Mouse (Mus musculus) G1E-ER4 (cell line): Measurements from ENCODE around the gene Rfx2. TPM values are rescaled to one million over a fixed set of nuclear protein-coding genes. Genes with fewer than 3 reads are reported as not detected.
A peak's percentile ranks its signal among the peaks of the same experiment; 100 is the strongest.

Experiments used
- GATA1 ChIP-seq: IDR thresholded peaks from one replicate; pipeline ENCODE4 v1.8.0; 2012; ENCODE audit warnings: low read length, inconsistent platforms
- polyA plus RNA-seq: library from polyadenylated mRNA; stranded (reverse); fragments of >175 nt; gene quantifications from 2 replicates; pipeline ENCODE4 v1.2.3, GENCODE M21; 2012

Rfx2 gene
- polyA plus RNA-seq, 1 experiment: 31.2 TPM

DNA sequence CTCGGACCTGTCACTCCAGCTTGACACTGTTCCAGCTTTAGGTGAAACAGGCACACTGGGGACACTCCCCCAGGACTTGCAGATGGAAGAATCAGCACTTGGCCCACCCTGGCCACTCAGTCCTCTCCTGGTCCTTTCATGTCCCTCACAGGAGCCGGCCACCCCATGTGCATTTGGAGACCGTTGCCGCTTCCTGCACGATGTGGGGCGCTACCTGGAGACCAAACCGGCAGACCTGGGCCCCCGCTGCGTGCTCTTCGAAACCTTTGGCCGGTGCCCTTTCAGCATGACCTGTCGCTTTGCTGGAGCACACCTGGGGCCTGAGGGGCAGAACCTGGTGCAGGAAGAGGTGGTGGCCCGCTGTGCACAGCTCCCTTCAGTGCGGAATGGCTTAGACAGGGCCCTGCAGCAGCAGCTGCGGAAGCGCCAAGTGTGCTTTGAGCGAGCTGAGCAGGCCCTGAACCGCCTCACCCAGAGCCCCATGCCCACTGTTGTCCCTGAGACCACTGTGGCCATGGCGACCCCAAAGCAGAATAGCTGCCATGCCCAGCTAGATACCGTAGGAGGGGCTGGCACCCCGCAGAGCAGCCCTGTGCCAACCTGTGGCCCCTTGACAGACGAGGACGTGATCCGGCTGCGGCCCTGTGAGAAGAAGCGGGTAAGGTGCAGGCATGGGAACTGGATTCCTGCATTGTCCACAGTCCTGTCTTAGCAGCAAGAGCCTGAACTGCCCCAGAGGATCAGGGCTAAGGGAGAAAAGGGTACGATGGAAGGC is 64.0 kb downstream of the Rfx2 start:
- TF ChIP-seq GATA1: no peak

DNA sequence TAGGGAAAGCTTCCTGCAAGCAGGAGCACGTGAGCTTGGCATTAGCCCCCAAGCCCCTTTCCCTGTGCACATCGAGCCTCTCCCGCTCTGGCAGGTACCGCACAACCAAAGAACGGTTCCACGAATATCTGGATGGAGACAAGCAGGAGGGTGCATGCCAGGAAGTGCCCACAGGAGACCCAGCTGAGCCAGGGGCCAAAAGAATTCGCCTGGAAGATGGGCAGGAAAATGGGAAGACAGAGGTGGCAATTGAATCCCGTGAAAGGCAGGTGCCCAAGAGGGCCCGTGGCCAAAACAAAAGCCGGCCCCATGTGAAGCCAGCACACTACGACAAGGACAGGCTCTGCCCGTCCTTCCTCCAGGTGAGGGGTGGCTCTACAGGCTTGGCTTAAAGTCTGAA is 65.4 kb downstream of the Rfx2 start:
- TF ChIP-seq GATA1: no peak

DNA sequence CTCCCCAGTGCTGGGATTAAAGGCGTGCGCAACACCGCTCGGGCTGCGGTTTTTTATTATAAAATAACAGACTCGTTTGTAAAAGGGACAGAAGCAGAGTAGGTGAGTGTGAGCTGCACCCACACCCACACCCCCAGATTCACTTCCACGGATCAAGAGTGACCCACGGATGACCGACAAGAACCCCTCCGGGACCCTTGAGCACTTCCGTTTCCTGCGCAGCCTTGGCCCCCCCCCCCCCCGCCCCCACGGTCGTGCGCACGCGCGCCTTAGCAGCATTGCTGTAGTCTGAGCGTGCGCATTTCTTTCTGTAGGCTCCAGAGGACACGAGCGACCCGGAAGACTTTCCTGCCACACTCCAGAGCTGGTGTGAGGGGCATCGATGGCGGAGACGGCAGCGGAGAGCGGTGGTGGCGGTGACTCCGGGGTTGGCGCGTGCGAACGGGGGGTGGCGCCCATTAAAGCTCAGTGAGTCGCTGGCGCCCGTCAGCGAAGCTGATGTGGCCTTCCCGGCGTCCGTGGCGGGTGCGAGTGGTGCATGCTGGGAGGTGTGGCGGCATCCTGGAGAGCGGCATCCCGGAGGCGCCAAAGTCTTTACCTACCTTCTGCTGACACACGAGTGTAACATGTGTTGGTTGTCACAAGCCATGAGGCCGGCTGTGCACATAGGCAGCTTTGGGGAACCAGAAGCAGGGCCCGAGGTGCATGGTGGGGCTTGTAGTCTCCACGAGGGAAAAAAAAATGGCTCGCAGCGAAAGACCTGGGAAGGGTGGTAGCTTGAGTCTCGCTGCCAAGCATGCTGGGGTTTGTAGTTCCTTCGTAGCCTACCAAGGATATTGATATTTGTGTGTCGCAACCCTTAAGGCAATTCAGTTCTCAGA is 66.1 kb downstream of the Rfx2 start, which contains the start of gene Dus3l:
Gene Dus3l (plus strand): TSS at position 284 of the 881 bp plus-strand sequence.
- TF ChIP-seq GATA1: no peak

DNA sequence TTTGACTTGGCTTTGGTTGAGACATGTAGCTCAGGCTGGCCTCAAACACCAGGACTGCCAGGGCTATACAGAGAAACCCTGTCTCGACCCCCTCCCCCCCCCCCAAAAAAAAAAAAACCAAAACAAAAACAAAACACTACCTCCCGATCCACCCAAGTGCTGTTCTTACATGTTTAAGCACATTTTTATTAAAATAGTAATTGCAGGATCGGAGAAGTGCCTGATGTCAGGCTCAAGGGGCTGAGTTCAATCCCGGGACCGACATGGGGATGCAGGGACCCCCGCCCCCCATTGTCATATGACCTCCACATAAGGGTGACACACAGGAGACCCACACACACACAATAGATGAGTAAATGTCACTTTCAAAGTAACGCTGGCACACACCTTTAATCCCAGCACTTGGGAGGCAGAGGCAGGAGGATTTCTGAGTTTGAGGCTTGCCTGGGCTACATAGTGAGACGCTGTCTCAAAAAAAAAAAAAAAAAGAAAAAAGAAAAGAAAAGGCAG is 67.0 kb downstream of the Rfx2 start:
- TF ChIP-seq GATA1: no peak

DNA sequence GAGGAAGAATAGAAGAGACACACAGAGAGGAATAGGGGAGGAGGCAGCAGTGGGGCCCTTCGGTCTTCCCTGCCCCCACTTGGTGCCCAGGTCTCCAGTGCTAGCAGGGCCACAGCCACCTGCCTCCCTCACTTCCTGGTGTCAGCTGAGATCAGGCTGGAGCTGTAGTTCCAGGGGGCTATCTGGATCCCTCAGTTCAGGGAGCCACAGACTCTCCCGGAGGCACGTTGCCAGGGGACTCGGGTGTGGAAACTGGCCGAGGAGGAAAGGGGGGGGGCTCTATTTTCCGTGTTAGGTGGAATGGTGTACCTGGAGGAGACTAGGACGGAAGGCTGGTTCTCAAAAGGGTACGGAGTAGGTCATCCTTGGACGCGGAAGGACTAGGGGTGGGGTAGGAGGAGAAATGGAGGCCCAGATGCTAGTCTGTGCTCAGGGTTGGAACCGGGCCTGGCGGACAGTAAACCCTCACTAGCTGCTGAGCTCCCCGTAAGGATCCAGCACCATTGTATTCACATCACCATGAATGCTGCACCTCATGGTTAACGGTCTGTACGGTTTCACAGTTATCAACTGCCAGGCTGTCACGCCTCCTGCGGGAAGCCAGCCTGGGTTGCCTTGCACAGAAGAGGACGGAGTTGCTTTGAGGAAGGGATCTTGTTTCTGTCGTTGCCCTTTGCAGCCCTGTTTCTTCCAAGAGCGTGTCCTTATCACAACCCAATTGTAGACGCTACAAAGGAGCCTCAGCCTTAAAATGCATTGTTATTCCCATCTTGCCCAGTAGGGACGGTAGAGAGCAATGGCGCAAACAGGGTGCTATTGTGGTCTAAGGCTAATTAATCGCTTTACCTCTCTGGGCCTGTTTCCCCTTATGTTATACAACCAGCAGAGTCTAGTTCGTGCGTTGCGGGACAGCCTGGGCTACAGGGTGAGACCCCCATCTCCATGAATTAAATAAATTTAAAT is 67.8 kb downstream of the Rfx2 start:
- no peak for TF ChIP-seq GATA1

DNA sequence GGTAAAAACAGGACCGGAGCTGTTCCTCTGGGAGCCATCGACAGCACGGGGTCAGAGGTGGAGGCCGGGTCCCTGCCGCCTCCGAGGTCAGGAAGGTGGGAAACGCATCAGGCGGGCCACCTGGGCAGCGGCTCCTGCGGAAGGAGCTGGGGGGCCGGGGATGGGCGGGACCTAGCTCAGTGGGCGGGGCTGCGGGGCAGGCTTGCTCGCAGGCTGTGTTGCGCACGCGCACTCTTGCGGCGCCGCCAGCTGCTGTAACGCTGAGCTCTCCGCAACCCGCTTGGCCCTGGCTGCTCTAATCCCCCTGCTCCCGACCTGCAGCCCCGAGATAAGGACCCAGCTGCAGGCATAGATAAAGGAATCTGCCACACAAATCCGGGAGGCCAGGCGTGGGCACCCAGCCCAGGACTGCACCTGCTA is 68.8 kb downstream of the Rfx2 start:
- peak; percentile 59 for TF ChIP-seq GATA1

DNA sequence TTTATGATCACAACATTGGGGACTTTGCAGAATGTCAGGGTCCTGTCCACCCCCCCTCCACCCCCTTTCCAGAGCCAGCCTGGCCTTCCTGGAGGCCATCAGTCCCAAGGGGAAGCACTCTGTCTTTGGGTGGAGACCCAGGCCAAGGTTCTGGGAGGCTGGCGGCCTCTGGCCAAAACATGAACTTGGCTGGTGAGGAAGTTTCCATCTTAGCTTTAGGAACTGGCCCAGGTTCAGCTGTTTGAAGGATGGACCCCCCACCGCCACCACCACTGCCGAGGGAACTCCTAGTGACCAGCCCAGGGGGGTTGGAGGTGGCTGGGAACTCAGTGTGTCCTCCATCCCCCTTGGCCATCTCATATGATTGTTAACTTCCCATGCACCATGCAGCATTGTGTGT is 69.7 kb downstream of the Rfx2 start:
- no peak for TF ChIP-seq GATA1

DNA sequence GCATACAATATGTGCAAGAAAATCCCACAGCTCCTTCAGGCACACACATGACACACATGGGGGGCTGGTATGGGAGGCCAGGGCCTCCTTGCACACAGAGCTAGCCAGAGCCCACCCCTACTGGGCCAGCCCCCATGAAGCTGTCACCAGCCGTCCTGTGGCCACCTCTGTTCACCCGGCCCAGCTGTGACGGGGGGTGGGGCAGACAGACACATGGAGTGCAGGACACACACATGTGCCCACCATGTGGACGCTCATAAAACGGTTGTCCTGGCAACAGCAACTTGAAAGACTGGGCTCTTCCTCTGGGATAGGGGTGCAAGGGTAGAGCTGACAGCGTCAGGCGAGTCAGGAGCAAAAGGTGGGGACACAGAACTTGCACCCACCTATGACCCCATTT is 71.6 kb downstream of the Rfx2 start:
- no peak for TF ChIP-seq GATA1

DNA sequence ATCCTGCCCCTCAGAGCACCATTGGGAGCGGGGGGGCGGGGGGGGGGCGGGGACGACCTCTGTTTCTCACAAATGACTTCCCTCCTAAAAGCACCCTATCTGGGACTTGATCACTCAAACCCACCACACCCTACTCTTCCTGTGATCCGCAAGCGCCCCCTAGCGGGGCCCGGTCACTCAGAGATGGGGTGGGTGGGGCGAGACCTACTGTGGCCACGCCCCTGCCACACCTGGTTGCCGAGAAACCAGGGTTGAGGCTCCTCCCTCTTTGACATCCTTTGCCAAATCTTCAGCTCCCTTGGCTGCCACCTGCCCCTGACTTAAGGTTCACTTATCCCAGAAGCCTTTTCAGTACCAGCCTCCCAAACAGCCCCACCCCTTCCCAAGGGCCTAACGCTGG is 72.7 kb downstream of the Rfx2 start:
- TF ChIP-seq GATA1: no peak

DNA sequence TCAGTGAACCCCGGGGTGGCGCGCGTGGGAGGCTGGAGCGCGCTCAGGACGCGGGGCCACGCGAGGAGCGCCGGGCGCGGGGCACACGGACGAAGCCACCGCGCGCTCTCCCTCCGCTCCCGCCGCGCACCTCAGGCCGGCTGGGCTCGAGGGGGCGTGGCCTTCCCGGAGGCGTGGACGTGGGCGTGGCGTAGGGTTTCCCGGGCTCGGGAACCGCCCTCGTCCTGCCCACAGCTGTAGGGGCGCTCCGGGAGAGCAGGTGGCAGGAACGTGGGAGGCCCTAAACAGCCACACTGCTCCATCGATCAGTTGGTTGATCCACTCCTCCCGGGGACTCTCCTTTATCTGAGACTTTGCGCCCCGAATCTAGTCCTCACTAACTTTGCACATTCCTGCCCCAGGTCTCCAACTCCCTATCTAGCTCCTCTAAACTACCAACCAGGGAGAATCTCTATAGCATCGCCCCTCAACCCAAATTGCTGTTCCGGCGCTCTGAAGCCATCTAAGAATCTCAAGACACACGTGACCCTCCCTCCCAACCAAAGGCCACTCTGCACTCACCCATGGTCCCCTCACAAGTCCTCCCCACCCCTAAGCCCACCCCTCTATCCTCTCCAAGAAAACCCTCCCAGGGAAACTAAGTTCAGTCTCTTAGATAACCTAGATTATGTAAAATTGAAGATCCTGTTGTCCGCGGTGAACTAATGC is 73.2 kb downstream of the Rfx2 start, which contains the start of gene Nrtn:
Gene Nrtn (minus strand): TSS at position 115 of the 708 bp plus-strand sequence.
- TF ChIP-seq GATA1: no peak

DNA sequence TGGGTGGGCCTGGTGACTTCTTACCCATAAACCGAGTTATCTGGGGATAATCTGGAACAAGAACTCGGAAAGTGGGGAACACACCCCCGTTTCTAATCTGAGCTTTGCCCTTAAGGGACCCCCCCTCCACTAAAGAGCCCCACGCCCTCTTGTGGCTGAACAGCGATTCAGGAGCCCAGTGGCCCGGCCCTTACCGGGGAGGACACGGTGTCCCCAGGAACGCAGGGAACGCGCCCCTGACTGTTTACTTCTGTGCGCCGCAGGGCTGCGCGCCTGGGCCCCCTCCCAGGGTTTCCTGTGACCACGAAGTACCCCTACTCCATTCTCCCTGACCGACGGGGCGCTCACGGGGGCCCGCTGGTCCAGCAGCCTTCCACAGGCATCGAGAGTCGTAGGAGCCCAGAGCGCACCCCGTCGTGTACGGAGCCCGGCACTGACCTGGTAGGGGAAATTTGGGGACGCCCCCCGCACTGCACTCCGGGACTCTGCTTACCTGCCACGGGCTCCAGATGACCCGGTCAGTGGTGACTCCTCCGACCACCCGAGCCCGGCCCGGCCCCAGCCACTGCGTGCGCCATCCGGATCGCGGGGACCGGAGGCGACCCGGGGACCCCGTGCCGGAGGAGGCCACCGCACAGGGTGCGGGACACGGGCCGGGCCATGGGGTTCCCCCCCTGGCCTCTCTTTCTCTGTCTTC is 74.0 kb downstream of the Rfx2 start:
- TF ChIP-seq GATA1: no peak

DNA sequence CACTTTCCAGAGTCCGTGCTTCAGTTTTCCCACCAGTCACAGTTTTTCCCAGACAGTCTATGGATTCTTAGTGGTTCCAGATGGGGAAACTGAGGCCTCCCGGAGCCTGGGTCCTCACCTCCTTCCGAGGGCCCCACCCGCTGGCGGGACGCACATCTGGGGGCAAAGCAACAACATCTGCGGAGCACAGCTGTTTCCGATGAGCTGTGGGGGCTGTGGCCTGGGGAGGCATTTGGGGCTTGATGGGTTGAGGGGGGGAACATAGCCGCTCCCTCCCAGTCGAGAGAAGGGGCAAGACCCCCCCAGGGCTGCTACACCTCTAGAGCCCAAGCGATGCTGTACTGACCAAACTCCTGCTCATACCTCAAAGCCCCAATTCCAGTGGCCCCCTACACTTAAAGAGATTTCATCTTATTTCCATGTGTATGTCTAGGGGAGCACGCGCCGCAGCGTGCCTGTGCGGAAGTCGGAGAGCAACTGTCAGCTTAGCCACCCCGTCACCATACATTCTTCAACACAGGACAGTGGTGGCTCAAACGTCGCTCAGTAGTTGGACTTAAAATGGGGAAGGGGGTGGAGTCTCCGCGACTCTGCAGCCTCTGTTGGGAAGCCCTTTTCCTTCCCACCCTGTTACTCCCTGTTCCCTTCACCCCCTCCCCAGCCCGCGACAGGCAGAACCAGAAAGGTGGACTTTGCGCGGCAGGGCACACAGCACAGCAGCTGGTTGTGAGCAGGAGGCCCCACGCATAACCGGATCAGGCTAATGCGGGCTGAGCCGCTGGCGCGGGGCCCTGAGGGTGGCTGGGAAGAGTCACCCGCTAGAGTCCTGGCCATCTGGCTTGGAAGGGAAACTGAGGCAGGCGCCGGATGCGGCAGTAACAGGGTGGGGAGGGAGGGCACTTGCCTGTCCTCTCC is 76.3 kb downstream of the Rfx2 start:
- TF ChIP-seq GATA1: no peak

DNA sequence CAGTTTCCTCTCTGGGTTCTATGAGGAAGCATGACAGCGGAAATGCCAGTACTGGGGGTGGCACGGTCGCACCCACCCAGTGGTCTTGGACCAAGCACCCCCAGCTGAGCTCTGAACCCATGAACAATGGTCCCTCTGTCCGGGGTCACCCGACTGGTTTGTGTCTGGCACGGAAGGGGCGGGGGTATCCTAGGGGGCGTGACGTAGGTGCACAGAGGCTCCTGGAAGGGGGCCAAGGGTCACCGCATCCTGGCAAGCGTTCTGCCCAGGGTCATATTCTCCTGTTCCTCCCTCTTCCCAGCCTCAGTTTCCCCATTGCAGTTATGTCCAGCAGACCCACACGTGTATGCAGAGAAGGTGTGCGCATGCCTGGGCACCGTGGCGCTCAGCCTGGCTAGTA is 77.4 kb downstream of the Rfx2 start:
- no peak for TF ChIP-seq GATA1
